Mouse (Mus musculus) left cerebral cortex, adult 8-10 months (tissue): Measurements from ENCODE around the gene Rnd1. TPM values are rescaled to one million over a fixed set of nuclear protein-coding genes. Genes with fewer than 3 reads are reported as not detected.

Experiments
- DNase-seq, 2 experiments: peaks; one replicate each; pipeline ENCODE4 v3.0.0; 2022; ENCODE audit warnings: low spot score in 2 of 2
- total RNA-seq, 4 experiments: library from RNA; stranded (reverse); gene quantifications; 2 replicates each; pipeline ENCODE4 v1.2.4; 2022

The Rnd1 gene
- total RNA-seq, 4 experiments from 2014 or later, result 15.6 to 22.9 (median 20.5) TPM

GRCm38 (mm10) chr15:98614971-98615370 lies 62.3 kb downstream of the Rnd1 start:
- DNase-seq, result no peak

- DNase-seq, result no peak
Measured at GRCm38 (mm10) chr15:98614551-98614950, 62.7 kb downstream of the Rnd1 start.

Other genes with a start within 250 kb of the Rnd1 start
- gene Olfr282, start 246.2 kb downstream of the Rnd1 start, total RNA-seq, result not detected
- gene Olfr281, start 224.9 kb downstream of the Rnd1 start, total RNA-seq, result not detected
- not detected for gene OR5BS1P, start 207.6 kb downstream of the Rnd1 start, total RNA-seq
- not detected for gene Lalba, start 194.7 kb downstream of the Rnd1 start, total RNA-seq
- gene Olfr279, start 185.1 kb downstream of the Rnd1 start, total RNA-seq, result not detected
- gene Kansl2, start 143.2 kb downstream of the Rnd1 start, total RNA-seq, result 10 to 100 TPM; 54.0 to 61.0 (median 56.8) TPM
- gene Ccnt1, start 106.5 kb downstream of the Rnd1 start, total RNA-seq, result 10 to 100 TPM; 35.1 to 44.7 (median 40.9) TPM
- not detected for gene 4930415O20Rik, start 106.5 kb downstream of the Rnd1 start, total RNA-seq
- gene Adcy6, start 67.4 kb downstream of the Rnd1 start, total RNA-seq, result 10 to 100 TPM; 39.7 to 46.1 (median 41.2) TPM
- 100 to 1,000 TPM; 212 to 229 (median 221) TPM for gene Cacnb3, start 46.6 kb downstream of the Rnd1 start, total RNA-seq
- 10 to 100 TPM; 77.3 to 95.7 (median 87.1) TPM for gene Ddx23, start 14.6 kb downstream of the Rnd1 start, total RNA-seq
- 10 to 100 TPM in 3 of 4 experiments, 1 to 10 TPM in 1; 8.6 to 12.7 (median 11.6) TPM for gene Ccdc65, start 30.7 kb upstream of the Rnd1 start, total RNA-seq
- 1 to 10 TPM; 1.1 to 2.3 (median 2.0) TPM for gene Fkbp11, start 50.7 kb upstream of the Rnd1 start, total RNA-seq
- gene Arf3, start 85.8 kb upstream of the Rnd1 start, total RNA-seq, result 100 to 1,000 TPM; 721 to 844 (median 792) TPM
- 1 to 10 TPM in 2 of 4 experiments, under 1 TPM in 2; 0.41 to 1.8 (median 1.1) TPM for gene Wnt10b, start 100.7 kb upstream of the Rnd1 start, total RNA-seq
- gene Wnt1, start 112.4 kb upstream of the Rnd1 start, total RNA-seq, result under 1 TPM in 1 of 4 experiments, not detected in 3; 0.26 TPM
- 100 to 1,000 TPM; 692 to 784 (median 734) TPM for gene Ddn, start 132.0 kb upstream of the Rnd1 start, total RNA-seq
- 10 to 100 TPM; 47.4 to 60.9 (median 53.2) TPM for gene Prkag1, start 154.1 kb upstream of the Rnd1 start, total RNA-seq
- 10 to 100 TPM; 65.4 to 88.7 (median 76.5) TPM for gene Kmt2d, start 193.7 kb upstream of the Rnd1 start, total RNA-seq
- gene Rhebl1, start 217.1 kb upstream of the Rnd1 start, total RNA-seq, result 10 to 100 TPM in 2 of 4 experiments, 1 to 10 TPM in 2; 8.4 to 10.9 (median 10.2) TPM
- under 1 TPM in 3 of 4 experiments, not detected in 1; 0.12 to 0.39 (median 0.13) TPM for gene Dhh, start 221.1 kb upstream of the Rnd1 start, total RNA-seq
- gene Lmbr1l, start 240.8 kb upstream of the Rnd1 start, total RNA-seq, result 10 to 100 TPM; 13.7 to 17.9 (median 14.7) TPM